Mouse (Mus musculus): ENCODE measurements around the gene Cnst. TPM values are rescaled to one million over a fixed set of nuclear protein-coding genes. Genes with fewer than 3 reads are reported as not detected.

Cnst gene
- polyA plus RNA-seq, 1 experiment from 2014 or later: 12.9 TPM

DNA sequence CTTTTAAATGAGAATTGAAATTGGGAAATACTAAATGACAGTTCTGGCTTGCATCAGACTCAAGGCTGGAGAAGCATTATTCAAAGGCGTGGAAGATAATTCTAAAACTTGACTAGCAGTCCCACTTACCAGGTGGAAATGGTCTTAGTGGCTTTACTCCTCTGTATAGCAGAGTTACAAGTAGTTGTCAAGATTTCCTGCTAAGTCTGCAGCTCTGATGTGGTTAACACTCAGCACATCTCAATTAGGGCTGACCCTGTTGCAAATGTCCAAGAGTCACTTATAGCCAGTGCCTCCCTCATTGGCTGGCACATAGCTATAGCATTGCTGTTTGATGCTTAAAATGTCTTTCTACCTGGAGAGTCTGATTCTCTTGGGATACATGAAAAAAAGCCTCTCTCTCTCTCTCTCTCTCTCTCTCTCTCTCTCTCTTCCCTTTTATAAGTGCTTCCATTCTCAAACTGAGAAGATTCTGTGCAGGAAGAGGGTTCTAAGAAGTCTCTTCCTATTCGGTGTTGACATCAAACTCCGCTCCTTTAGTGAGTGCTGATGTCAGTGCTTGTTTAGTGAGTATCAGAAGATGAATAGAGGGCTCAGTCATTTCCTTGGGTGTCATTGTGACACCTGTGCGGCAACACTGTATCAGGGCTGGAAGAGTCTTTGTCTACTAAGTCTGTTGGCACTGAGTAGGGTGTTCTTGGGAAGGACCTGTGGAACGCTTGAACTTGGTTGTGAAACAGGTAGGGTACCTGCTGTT, 3.0 kb downstream of the Cnst start:
- peaks cover 34% of the 10 kb centered on the region for H3K4me1 ChIP-seq (replicated peaks; ENCODE audit: control insufficient read depth, insufficient read depth, low read length)
- DNase-seq (ENCODE audit: low spot score) (no peak), ATAC-seq (replicated peaks; ENCODE audit: low FRiP score) (no peak)
- no peaks in the 10 kb centered on the region for H3K9me3 ChIP-seq (ENCODE audit: control insufficient read depth, low read length)
- H3K36me3 ChIP-seq (ENCODE audit: control insufficient read depth, insufficient read depth, low read length): no peaks in the 10 kb centered on the region
- H3K4me3 ChIP-seq (ENCODE audit: low read depth, low read length): no peak overlapping the region
- 83% methylated on average over 5 of the region's 5 CpGs for WGBS
- no peak overlapping the region for H3K27ac ChIP-seq (ENCODE audit: low read depth, low read length)
- no peak overlapping the region for H3K9ac ChIP-seq (ENCODE audit: low read depth, low read length)
- H3K27me3 ChIP-seq (replicated peaks; ENCODE audit: control insufficient read depth, insufficient read depth, low read length): no peaks in the 10 kb centered on the region
- H3K4me2 ChIP-seq: no peak overlapping the region

DNA sequence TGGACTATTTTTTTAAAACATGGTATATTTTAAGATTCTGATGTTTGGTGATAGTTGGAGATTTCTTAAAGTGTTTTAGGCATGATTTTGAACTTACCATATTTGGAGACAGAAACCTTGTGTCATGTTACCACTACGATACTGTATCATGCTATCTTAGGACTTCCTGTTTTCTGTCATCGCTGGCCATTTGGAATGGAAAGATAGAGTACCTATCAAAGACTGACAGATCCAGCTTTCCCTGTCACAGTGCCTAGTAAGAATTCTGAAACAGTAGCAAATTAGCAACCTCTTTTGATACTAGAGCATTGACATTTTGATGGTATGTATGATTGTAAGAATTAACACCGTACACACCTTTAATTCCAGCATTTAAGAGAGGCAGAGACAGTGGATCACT, 5.2 kb downstream of the Cnst start:
- H3K27ac ChIP-seq (ENCODE audit: low read depth, low read length): peak overlapping the region; percentile 22; the same call in 1 of the 2 replicates
- H3K4me2 ChIP-seq: peak overlapping the region; percentile 44; the same call in 1 of the 2 replicates
- H3K9me3 ChIP-seq (ENCODE audit: control insufficient read depth, low read length): no peaks in the 10 kb centered on the region
- H3K27me3 ChIP-seq (replicated peaks; ENCODE audit: control insufficient read depth, insufficient read depth, low read length): no peaks in the 10 kb centered on the region
- peaks cover 28% of the 10 kb centered on the region for H3K4me1 ChIP-seq (replicated peaks; ENCODE audit: control insufficient read depth, insufficient read depth, low read length)
- no peak overlapping the region for H3K9ac ChIP-seq (ENCODE audit: low read depth, low read length)
- no peaks in the 10 kb centered on the region for H3K36me3 ChIP-seq (ENCODE audit: control insufficient read depth, insufficient read depth, low read length)
- no peak overlapping the region for H3K4me3 ChIP-seq (ENCODE audit: low read depth, low read length)
- ATAC-seq (replicated peaks; ENCODE audit: low FRiP score) (peak; percentile 79), DNase-seq (ENCODE audit: low spot score) (no peak)
- 44% methylated on average over 3 of the region's 3 CpGs for WGBS

DNA sequence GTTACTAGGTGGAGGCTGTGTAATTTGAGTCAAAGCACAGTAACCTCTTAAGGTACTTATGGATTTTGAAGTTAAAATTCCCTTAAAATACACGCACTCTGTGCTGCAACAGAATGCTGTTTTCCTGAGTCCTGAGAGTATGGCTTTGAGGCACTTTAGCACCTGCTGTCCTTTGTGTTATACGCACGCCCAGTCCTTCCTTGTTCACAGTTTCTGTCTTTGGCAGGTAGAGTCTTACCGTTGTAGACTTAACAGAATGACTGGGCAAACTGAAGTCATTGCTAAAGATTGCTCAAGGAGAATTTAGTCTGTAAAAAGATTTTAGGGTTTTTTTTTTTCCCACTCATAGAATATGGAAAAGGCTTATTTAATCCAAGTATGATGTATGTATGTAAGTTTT, 5.8 kb downstream of the Cnst start:
- DNase-seq (ENCODE audit: low spot score) (no peak), ATAC-seq (replicated peaks; ENCODE audit: low FRiP score) (no peak)
- Histone ChIP-seq H3K4me3 (ENCODE audit: low read depth, low read length) (no peak overlapping the region), H3K27me3 (replicated peaks; ENCODE audit: control insufficient read depth, insufficient read depth, low read length) (no peaks in the 10 kb centered on the region), H3K9me3 (ENCODE audit: control insufficient read depth, low read length) (no peaks in the 10 kb centered on the region), H3K36me3 (ENCODE audit: control insufficient read depth, insufficient read depth, low read length) (no peaks in the 10 kb centered on the region), H3K9ac (ENCODE audit: low read depth, low read length) (no peak overlapping the region), H3K4me2 (peak overlapping the region; percentile 44; the same call in 1 of the 2 replicates), H3K27ac (ENCODE audit: low read depth, low read length) (peak overlapping the region; percentile 22; the same call in 1 of the 2 replicates), H3K4me1 (replicated peaks; ENCODE audit: control insufficient read depth, insufficient read depth, low read length) (peaks cover 28% of the 10 kb centered on the region)
- 72% methylated on average over 4 of the region's 4 CpGs for WGBS

DNA sequence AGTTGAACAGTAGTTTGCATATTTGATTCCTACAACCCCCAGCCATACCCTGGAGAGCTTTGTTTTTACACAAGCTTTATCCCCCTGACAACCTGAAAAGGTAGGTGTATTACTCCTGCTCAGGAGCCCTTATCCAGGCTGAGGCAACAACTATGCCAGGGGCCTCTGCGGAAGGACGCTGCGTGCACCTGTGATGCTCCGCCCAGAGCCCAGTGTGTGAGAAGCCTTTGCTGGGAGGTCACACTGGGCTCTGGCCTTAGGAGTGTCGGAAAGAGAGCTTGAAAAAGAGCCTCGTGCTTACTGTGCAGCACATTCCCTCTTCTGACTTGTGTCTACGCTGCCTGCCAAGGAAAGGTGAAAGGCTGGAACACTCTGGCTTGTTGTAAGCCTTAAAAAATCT, 6.6 kb downstream of the Cnst start:
- Histone ChIP-seq H3K4me1 (replicated peaks; ENCODE audit: control insufficient read depth, insufficient read depth, low read length) (peaks cover 23% of the 10 kb centered on the region), H3K4me2 (no peak overlapping the region), H3K9me3 (ENCODE audit: control insufficient read depth, low read length) (no peaks in the 10 kb centered on the region), H3K27ac (ENCODE audit: low read depth, low read length) (no peak overlapping the region), H3K36me3 (ENCODE audit: control insufficient read depth, insufficient read depth, low read length) (no peaks in the 10 kb centered on the region), H3K9ac (ENCODE audit: low read depth, low read length) (no peak overlapping the region), H3K4me3 (ENCODE audit: low read depth, low read length) (no peak overlapping the region), H3K27me3 (replicated peaks; ENCODE audit: control insufficient read depth, insufficient read depth, low read length) (no peaks in the 10 kb centered on the region)
- no peak for DNase-seq (ENCODE audit: low spot score)
- WGBS: 55% methylated on average over 7 of the region's 7 CpGs
- ATAC-seq (replicated peaks; ENCODE audit: low FRiP score): peak; percentile 46

DNA sequence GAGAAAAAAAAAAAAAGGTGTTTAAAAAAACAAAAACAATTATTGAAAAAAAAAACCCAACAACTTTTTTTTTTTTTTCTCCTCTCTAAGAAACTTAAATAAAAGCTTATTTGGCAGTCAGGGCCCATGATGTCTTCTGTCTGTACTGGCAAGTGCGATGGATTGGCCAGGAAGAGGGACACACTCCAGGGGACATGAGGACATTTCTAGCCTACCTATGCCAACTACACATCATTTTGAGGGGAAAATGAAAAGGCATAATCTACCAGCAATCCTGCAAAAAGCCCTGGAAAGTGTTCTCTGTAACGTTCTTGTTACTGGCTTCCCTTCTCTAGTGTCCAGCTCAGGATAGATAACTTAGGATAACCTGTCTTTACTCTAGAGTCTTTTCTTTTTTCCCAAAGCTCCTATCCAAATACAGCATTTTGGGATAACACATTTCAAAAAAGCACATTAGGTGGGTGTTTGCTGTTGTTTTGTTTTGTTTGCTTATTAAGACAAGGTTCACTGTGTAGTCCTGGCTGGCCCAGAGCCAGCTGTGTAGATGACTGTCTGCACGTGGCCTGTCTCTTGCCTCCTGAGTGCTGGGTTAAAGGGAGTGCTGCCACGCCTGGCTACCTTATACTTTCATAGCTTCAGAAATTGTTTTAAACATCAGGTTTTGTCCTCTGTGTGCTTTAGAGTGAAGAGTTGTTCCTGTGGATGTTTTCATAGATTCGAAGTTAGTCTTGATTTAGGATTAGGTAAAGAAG, 7.2 kb downstream of the Cnst start:
- Histone ChIP-seq H3K27ac (ENCODE audit: low read depth, low read length) (no peak overlapping the region), H3K4me2 (no peak overlapping the region), H3K27me3 (replicated peaks; ENCODE audit: control insufficient read depth, insufficient read depth, low read length) (no peaks in the 10 kb centered on the region), H3K4me1 (replicated peaks; ENCODE audit: control insufficient read depth, insufficient read depth, low read length) (peaks cover 18% of the 10 kb centered on the region), H3K36me3 (ENCODE audit: control insufficient read depth, insufficient read depth, low read length) (no peaks in the 10 kb centered on the region), H3K9me3 (ENCODE audit: control insufficient read depth, low read length) (no peaks in the 10 kb centered on the region), H3K9ac (ENCODE audit: low read depth, low read length) (no peak overlapping the region), H3K4me3 (ENCODE audit: low read depth, low read length) (no peak overlapping the region)
- ATAC-seq (replicated peaks; ENCODE audit: low FRiP score) (no peak), DNase-seq (ENCODE audit: low spot score) (no peak)
- WGBS: 80% methylated on average over 5 of the region's 5 CpGs

DNA sequence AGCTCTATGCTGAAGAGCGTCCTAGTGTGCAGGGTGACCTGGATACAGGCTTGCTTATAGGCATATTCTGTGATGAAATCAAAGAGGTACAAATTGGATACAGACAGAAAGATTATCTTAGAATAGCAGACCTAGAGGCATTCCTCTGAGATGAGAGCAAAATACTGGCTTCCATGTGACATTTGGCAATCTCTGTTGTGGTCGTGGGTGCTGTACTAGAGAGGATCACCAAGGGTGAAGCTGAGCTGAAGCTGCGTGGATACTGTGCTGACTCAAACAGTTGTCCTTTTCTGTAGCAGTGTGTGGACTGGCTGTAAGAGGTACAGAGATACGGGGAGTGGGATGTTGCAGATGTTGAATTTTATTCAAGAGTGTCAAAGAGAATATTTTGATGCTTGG, 7.8 kb downstream of the Cnst start:
- ATAC-seq (replicated peaks; ENCODE audit: low FRiP score) (no peak), DNase-seq (ENCODE audit: low spot score) (no peak)
- no peak overlapping the region for H3K4me2 ChIP-seq
- no peaks in the 10 kb centered on the region for H3K27me3 ChIP-seq (replicated peaks; ENCODE audit: control insufficient read depth, insufficient read depth, low read length)
- no peak overlapping the region for H3K9ac ChIP-seq (ENCODE audit: low read depth, low read length)
- H3K9me3 ChIP-seq (ENCODE audit: control insufficient read depth, low read length): no peaks in the 10 kb centered on the region
- no peak overlapping the region for H3K27ac ChIP-seq (ENCODE audit: low read depth, low read length)
- H3K36me3 ChIP-seq (ENCODE audit: control insufficient read depth, insufficient read depth, low read length): no peaks in the 10 kb centered on the region
- H3K4me3 ChIP-seq (ENCODE audit: low read depth, low read length): no peak overlapping the region
- peaks cover 17% of the 10 kb centered on the region for H3K4me1 ChIP-seq (replicated peaks; ENCODE audit: control insufficient read depth, insufficient read depth, low read length)
- WGBS: 70% methylated on average over 4 of the region's 4 CpGs

DNA sequence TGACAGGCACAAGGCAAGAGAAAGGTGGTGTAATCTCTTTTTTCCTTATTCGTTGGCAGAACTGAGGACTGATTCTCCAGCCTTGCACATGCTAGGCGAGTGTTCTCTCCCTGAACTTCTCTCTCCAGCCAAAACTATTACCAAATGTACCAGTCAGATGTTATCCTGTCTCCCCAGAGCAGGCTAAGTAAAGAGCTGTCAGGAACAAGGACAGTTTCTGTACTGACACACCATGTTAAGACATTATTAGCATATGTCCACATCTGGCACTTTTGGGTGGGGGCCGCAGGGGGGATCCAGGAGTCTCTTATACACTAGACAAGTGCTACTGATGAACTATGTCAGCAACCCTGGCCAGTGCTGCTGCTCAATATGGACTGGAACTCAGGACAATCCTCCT, 10.8 kb downstream of the Cnst start:
- no peaks in the 10 kb centered on the region for H3K36me3 ChIP-seq (ENCODE audit: control insufficient read depth, insufficient read depth, low read length)

DNA sequence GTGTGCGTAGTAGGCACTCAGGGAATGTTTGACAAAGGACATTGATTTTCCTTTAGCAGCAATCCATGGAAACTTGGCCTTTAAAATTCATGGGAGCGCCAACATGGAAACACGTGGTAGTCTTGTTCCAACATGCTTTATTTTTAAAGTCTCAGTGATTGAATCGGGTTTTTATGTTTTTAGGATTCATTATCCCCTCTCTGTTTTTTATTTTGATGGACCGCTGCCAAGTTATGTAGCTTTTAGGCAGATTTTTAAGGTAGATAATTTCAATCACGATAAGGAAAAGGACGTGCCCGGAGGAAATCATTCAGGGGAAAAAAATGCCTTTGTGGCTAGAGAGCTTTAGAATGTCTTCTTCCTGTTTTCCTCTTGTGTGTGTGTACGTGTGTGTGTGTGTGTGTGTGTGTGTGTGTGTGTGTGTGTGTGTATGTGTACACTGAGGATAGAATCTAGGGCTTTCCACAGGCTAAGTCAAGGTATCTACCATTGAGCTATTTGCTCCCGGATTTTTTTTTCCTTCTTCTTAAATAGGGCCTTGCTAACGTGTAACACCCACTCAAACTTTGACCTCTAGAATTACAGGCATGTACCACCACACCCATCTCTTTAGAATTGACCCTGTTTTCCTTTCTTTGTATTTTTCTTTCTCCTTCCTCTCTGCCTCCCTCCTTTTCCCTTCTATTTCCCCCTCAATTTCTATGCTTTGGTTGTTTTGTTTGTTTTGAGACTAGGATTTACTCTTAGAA, 13.4 kb downstream of the Cnst start:
- H3K4me1 ChIP-seq (replicated peaks; ENCODE audit: control insufficient read depth, insufficient read depth, low read length): 0 out of 2 replicates have a peak, but pooled peaks cover 4% of the 10 kb centered on the region
- no peak overlapping the region for H3K4me3 ChIP-seq (ENCODE audit: low read depth, low read length)
- no peak overlapping the region for H3K9ac ChIP-seq (ENCODE audit: low read depth, low read length)
- 72% methylated on average over 11 of the region's 11 CpGs for WGBS
- no peak for ATAC-seq (replicated peaks; ENCODE audit: low FRiP score)
- DNase-seq (ENCODE audit: low spot score): no peak
- no peaks in the 10 kb centered on the region for H3K9me3 ChIP-seq (ENCODE audit: control insufficient read depth, low read length)
- H3K27me3 ChIP-seq (replicated peaks; ENCODE audit: control insufficient read depth, insufficient read depth, low read length): no peaks in the 10 kb centered on the region
- H3K27ac ChIP-seq (ENCODE audit: low read depth, low read length): no peak overlapping the region
- H3K36me3 ChIP-seq (ENCODE audit: control insufficient read depth, insufficient read depth, low read length): no peaks in the 10 kb centered on the region
- no peak overlapping the region for H3K4me2 ChIP-seq

More for the DNA sequence above, 10.8 kb downstream of the Cnst start:
- H3K9ac ChIP-seq (ENCODE audit: low read depth, low read length): no peak overlapping the region
- peaks cover 11% of the 10 kb centered on the region for H3K4me1 ChIP-seq (replicated peaks; ENCODE audit: control insufficient read depth, insufficient read depth, low read length)
- no peak overlapping the region for H3K27ac ChIP-seq (ENCODE audit: low read depth, low read length)
- H3K9me3 ChIP-seq (ENCODE audit: control insufficient read depth, low read length): no peaks in the 10 kb centered on the region
- no peak for ATAC-seq (replicated peaks; ENCODE audit: low FRiP score)
- no peak overlapping the region for H3K4me2 ChIP-seq
- DNase-seq (ENCODE audit: low spot score): no peak
- 83% methylated on average over 3 of the region's 3 CpGs for WGBS
- no peaks in the 10 kb centered on the region for H3K27me3 ChIP-seq (replicated peaks; ENCODE audit: control insufficient read depth, insufficient read depth, low read length)
- H3K4me3 ChIP-seq (ENCODE audit: low read depth, low read length): no peak overlapping the region

Data from liver, embryonic 11.5 days (tissue).